Mouse (Mus musculus) bone marrow, adult 2 months (tissue): Measurements from ENCODE around the gene Themis2.

Source experiments
- CTCF ChIP-seq: fragments of 200-500 bp; IDR thresholded peaks from 2 replicates; pipeline ENCODE4 v1.5.1; 2011; ENCODE audit warnings: low read length, control low read depth; ENCODE audit not compliant: control insufficient read depth, insufficient read depth
- POLR2A ChIP-seq: fragments of 200-500 bp; IDR thresholded peaks from 2 replicates; pipeline ENCODE4 v1.6.1; 2011; ENCODE audit warnings: low read depth, mild to moderate bottlenecking, control low read depth, low read length, borderline replicate concordance; ENCODE audit not compliant: control insufficient read depth

- TF ChIP-seq CTCF = no peak
- TF ChIP-seq POLR2A = no peak
Measured at GRCm38 (mm10) chr4:132771776-132772175, 24.4 kb downstream of the Themis2 start.
